Mouse (Mus musculus): ENCODE data around the gene Sec22b. TPM values are rescaled to one million over a fixed set of nuclear protein-coding genes. Genes with fewer than 3 reads are reported as not detected.

Sec22b gene
- 29.5 and 31.3 TPM in 2 replicates for polyA plus RNA-seq (2012; rRNA removed)

GRCm38 (mm10) chr3:97900516-97901490 lies at the start of gene Sec22b:
Sec22b (plus strand) TSS chr3:97901190.

GRCm38 (mm10) chr3:97888168-97888901 lies 12.7 kb upstream of the Sec22b start, which contains the start of gene Pde4dip:
Pde4dip (minus strand) TSS chr3:97888707.

Other genes starting within 250 kb of the Sec22b start
- gene Prkab2, start 243.0 kb upstream of the Sec22b start, polyA plus RNA-seq (2012; rRNA removed) = 2.3 and 2.5 TPM in 2 replicates
- not detected in 2 replicates for gene Gm17651, start 226.5 kb upstream of the Sec22b start, polyA plus RNA-seq (2012; rRNA removed)
- 7.5 and 8.6 TPM in 2 replicates for gene Pde4dip, start 12.5 kb upstream of the Sec22b start, polyA plus RNA-seq (2012; rRNA removed)
- 3.7 and 4.7 TPM in 2 replicates for gene Notch2, start 112.3 kb downstream of the Sec22b start, polyA plus RNA-seq (2012; rRNA removed)

All from liver, embryonic 18 days (tissue).